Mouse (Mus musculus) MEL (cell line): ENCODE data around the gene Spi1. TPM values are rescaled to one million over a fixed set of nuclear protein-coding genes. Genes with fewer than 3 reads are reported as not detected.

ENCODE experiments used
- DNase-seq: peaks from one replicate; pipeline ENCODE4 v3.0.0; 2011; ENCODE audit warnings: low read depth, low spot score
- H3K27ac ChIP-seq: 2 replicates; pipeline ENCODE4 v1.5.1; 2012; ENCODE audit warnings: low read depth, mild to moderate bottlenecking, control low read depth, low read length, moderate library complexity; ENCODE audit not compliant: control insufficient read depth
- H3K27me3 ChIP-seq, 2 experiments: fragments of 150-350 bp in 1 of 2; sonication (generic) in 1 of 2; 2 replicates each; pipeline ENCODE4 v1.6.1; 2012; ENCODE audit warnings: low read length in 2 of 2, mild to moderate bottlenecking in 2 of 2, improper control_type of control experiment in 1 of 2, moderate library complexity in 1 of 2; ENCODE audit not compliant: insufficient read depth in 2 of 2, control insufficient read depth in 1 of 2
- H3K36me3 ChIP-seq, 2 experiments: 2 replicates each; pipeline ENCODE4 v1.6.1; 2012 to 2014; ENCODE audit warnings: low read length in 2 of 2, improper control_type of control experiment in 1 of 2, inconsistent platforms in 1 of 2, mild to moderate bottlenecking in 1 of 2; ENCODE audit not compliant: insufficient read depth in 2 of 2, control insufficient read depth in 1 of 2
- H3K4me1 ChIP-seq, 2 experiments: fragments of 150-350 bp in 1 of 2; sonication (generic) in 1 of 2; 2 replicates each; pipeline ENCODE4 v1.6.1; 2012; ENCODE audit warnings: low read length in 2 of 2, improper control_type of control experiment in 1 of 2, mild to moderate bottlenecking in 1 of 2; ENCODE audit not compliant: insufficient read depth in 2 of 2, control insufficient read depth in 1 of 2
- H3K4me3 ChIP-seq, 2 experiments: fragments of 150-350 bp in 1 of 2; sonication (generic) in 1 of 2; 2 replicates each; pipeline ENCODE4 v1.5.1; 2012; ENCODE audit warnings: low read depth in 2 of 2, low read length in 2 of 2, mild to moderate bottlenecking in 2 of 2, moderate library complexity in 2 of 2, control low read depth in 1 of 2, improper control_type of control experiment in 1 of 2; ENCODE audit not compliant: control insufficient read depth in 1 of 2, insufficient read depth in 1 of 2
- H3K79me2 ChIP-seq: 2 replicates; pipeline ENCODE4 v1.6.1; 2012; ENCODE audit warnings: mild to moderate bottlenecking, low read length, moderate library complexity; ENCODE audit not compliant: control insufficient read depth, poor library complexity, insufficient read depth
- H3K9ac ChIP-seq: 2 replicates; pipeline ENCODE4 v1.6.1; 2012; ENCODE audit warnings: low read depth, mild to moderate bottlenecking, control low read depth, low read length, moderate library complexity; ENCODE audit not compliant: control insufficient read depth, poor library complexity, severe bottlenecking
- H3K9me3 ChIP-seq: fragments of 150-350 bp; sonication (generic); replicated peaks from 2 replicates; pipeline ENCODE4 v1.6.1; 2012; ENCODE audit warnings: mild to moderate bottlenecking, low read length, improper control_type of control experiment, moderate library complexity; ENCODE audit not compliant: insufficient read depth
- BHLHE40 ChIP-seq: IDR thresholded peaks from 2 replicates; pipeline ENCODE4 v1.6.1; 2012; ENCODE audit warnings: low read depth, mild to moderate bottlenecking, inconsistent platforms, low read length, improper control_type of control experiment, borderline replicate concordance
- CTCF ChIP-seq, 3 experiments: IDR thresholded peaks in 2 of 3; conservative IDR thresholded peaks in 1 of 3; 2 replicates each; pipeline ENCODE4 v1.5.1; 2011 to 2012; ENCODE audit warnings: low read length in 3 of 3, low read depth in 2 of 3, mild to moderate bottlenecking in 2 of 3, improper control_type of control experiment in 1 of 3, inconsistent platforms in 1 of 3, mixed read lengths in 1 of 3, moderate library complexity in 1 of 3; ENCODE audit not compliant: control insufficient read depth in 1 of 3, insufficient read depth in 1 of 3, poor library complexity in 1 of 3, severe bottlenecking in 1 of 3
- E2F4 ChIP-seq: IDR thresholded peaks from 2 replicates; pipeline ENCODE4 v1.6.1; 2011; ENCODE audit warnings: low read depth, low read length, improper control_type of control experiment, borderline replicate concordance
- ELF1 ChIP-seq: IDR thresholded peaks from 2 replicates; pipeline ENCODE4 v1.6.1; 2014; ENCODE audit warnings: low read depth, mild to moderate bottlenecking, inconsistent platforms, low read length, improper control_type of control experiment, moderate library complexity
- ETS1 ChIP-seq: IDR thresholded peaks from 2 replicates; pipeline ENCODE4 v1.6.1; 2012; ENCODE audit warnings: low read depth, mild to moderate bottlenecking, inconsistent platforms, low read length, improper control_type of control experiment, moderate library complexity
- GABPA ChIP-seq: IDR thresholded peaks from 2 replicates; pipeline ENCODE4 v1.6.1; 2012; ENCODE audit warnings: low read depth, mild to moderate bottlenecking, inconsistent platforms, low read length, improper control_type of control experiment, moderate library complexity
- JUND ChIP-seq: IDR thresholded peaks from 2 replicates; pipeline ENCODE4 v1.6.1; 2011; ENCODE audit warnings: low read depth, mild to moderate bottlenecking, improper control_type of control experiment, low read length
- KAT2A ChIP-seq: conservative IDR thresholded peaks from 2 replicates; pipeline ENCODE4 v1.6.1; 2012; ENCODE audit warnings: low read depth, low read length, improper control_type of control experiment, inconsistent platforms
- MAFK ChIP-seq: IDR thresholded peaks from 2 replicates; pipeline ENCODE4 v1.6.1; 2011; ENCODE audit warnings: low read depth, mild to moderate bottlenecking, low read length, improper control_type of control experiment, borderline replicate concordance
- MAZ ChIP-seq: IDR thresholded peaks from 2 replicates; pipeline ENCODE4 v1.6.1; 2012; ENCODE audit warnings: low read depth, mild to moderate bottlenecking, inconsistent platforms, low read length, improper control_type of control experiment
- MXI1 ChIP-seq: IDR thresholded peaks from 2 replicates; pipeline ENCODE4 v1.6.1; 2011; ENCODE audit warnings: mild to moderate bottlenecking, low read depth, low read length, improper control_type of control experiment
- MYB ChIP-seq: IDR thresholded peaks from 2 replicates; pipeline ENCODE4 v1.6.1; 2011; ENCODE audit warnings: mild to moderate bottlenecking, low read depth, low read length, improper control_type of control experiment
- MYC ChIP-seq: IDR thresholded peaks from 2 replicates; pipeline ENCODE4 v1.6.1; 2011; ENCODE audit warnings: low read depth, mild to moderate bottlenecking, low read length, improper control_type of control experiment, moderate library complexity
- NELFE ChIP-seq: IDR thresholded peaks from 2 replicates; pipeline ENCODE4 v1.6.1; 2011; ENCODE audit warnings: low read depth, low read length, improper control_type of control experiment
- POLR2AphosphoS5 ChIP-seq: IDR thresholded peaks from 2 replicates; pipeline ENCODE4 v1.6.1; 2012; ENCODE audit warnings: low read depth, borderline replicate concordance, mild to moderate bottlenecking, inconsistent platforms, low read length, moderate library complexity, mixed read lengths
- RCOR1 ChIP-seq: IDR thresholded peaks from 2 replicates; pipeline ENCODE4 v1.6.1; 2012; ENCODE audit warnings: low read depth, mild to moderate bottlenecking, inconsistent platforms, low read length, improper control_type of control experiment
- TCF12 ChIP-seq: IDR thresholded peaks from 2 replicates; pipeline ENCODE4 v1.6.1; 2014; ENCODE audit warnings: low read depth, mild to moderate bottlenecking, inconsistent platforms, low read length, improper control_type of control experiment, moderate library complexity
- USF1 ChIP-seq: IDR thresholded peaks from 2 replicates; pipeline ENCODE4 v1.6.1; 2014; ENCODE audit warnings: low read depth, mild to moderate bottlenecking, inconsistent platforms, low read length, improper control_type of control experiment, moderate library complexity
- USF2 ChIP-seq, 2 experiments: IDR thresholded peaks; 2 replicates each; pipeline ENCODE4 v1.6.1; 2011 to 2012; ENCODE audit warnings: improper control_type of control experiment in 2 of 2, low read length in 2 of 2, borderline replicate concordance in 1 of 2, inconsistent platforms in 1 of 2, low read depth in 1 of 2, mild to moderate bottlenecking in 1 of 2; ENCODE audit not compliant: insufficient read depth in 1 of 2
- ZMIZ1 ChIP-seq: IDR thresholded peaks from 2 replicates; pipeline ENCODE4 v1.6.1; 2012; ENCODE audit warnings: low read depth, mild to moderate bottlenecking, inconsistent platforms, low read length, improper control_type of control experiment, moderate library complexity
- polyA plus RNA-seq, 2 experiments: library from polyadenylated mRNA; stranded (reverse) in 1 of 2; unstranded in 1 of 2; fragments of >175 nt in 1 of 2; fragments of >200 nt in 1 of 2; gene quantifications; 2 replicates each; pipeline versions ENCODE4 v1.2.1 to v1.2.4; 2012; ENCODE audit warnings: low replicate concordance in 2 of 2, low read depth in 1 of 2; ENCODE audit not compliant: insufficient read length in 2 of 2, insufficient read depth in 1 of 2, missing spikeins in 1 of 2
- total RNA-seq: library from RNA; depleted of rRNA; stranded (reverse); fragments of 300-350 nt; gene quantifications from 2 replicates; pipeline ENCODE4 v1.2.3, GENCODE M21; 2012

The Spi1 gene
- total and polyA plus RNA-seq, 3 experiments: 95.9 to 142 (median 129) TPM

- TF ChIP-seq NELFE: no peak
- TF ChIP-seq MAZ: no peak
- no peak for TF ChIP-seq JUND
- no peak for TF ChIP-seq ELF1
- no peak for TF ChIP-seq MYC
- no peak for TF ChIP-seq CTCF (IDR thresholded peaks at IDR 0.05 in 2 of 3, conservative IDR thresholded peaks at IDR 0.05 in 1 of 3; ENCODE audit: control insufficient read depth in 1 of 3, insufficient read depth in 1 of 3, low read depth in 2 of 3, low read length in 3 of 3, poor library complexity in 1 of 3, severe bottlenecking in 1 of 3)
- TF ChIP-seq USF1: no peak
- no peak for TF ChIP-seq USF2 (IDR thresholded peaks at IDR 0.05; ENCODE audit: borderline replicate concordance in 1 of 2, insufficient read depth in 1 of 2, low read depth in 1 of 2, low read length in 2 of 2)
- no peak for TF ChIP-seq TCF12
- no peak for TF ChIP-seq ETS1
- TF ChIP-seq MXI1: no peak
- TF ChIP-seq RCOR1: no peak
- no peak for TF ChIP-seq MYB
- no peak for TF ChIP-seq GABPA
- TF ChIP-seq E2F4: no peak
- TF ChIP-seq MAFK: no peak
- TF ChIP-seq ZMIZ1: no peak
- TF ChIP-seq KAT2A: no peak
- Histone ChIP-seq H3K4me3 (peak overlapping the region; percentile 52 to 62), H3K9ac (peak overlapping the region; percentile 62), H3K9me3 (no peaks in the 10 kb centered on the region), H3K36me3 (peaks cover 0 to 10% of the 10 kb centered on the region in 2 experiments; a peak in 2 of 4 replicates), H3K27ac (no peak overlapping the region), H3K79me2 (no peaks in the 10 kb centered on the region), H3K27me3 (no peaks in the 10 kb centered on the region), H3K4me1 (peaks cover 5 to 13% of the 10 kb centered on the region in 2 experiments)
- DNase-seq: no peak
Measured at GRCm38 (mm10) chr2:91079026-91079384, 3.2 kb upstream of the Spi1 start.

- Histone ChIP-seq H3K4me1 (peaks cover 5 to 16% of the 10 kb centered on the region in 2 experiments), H3K27ac (no peak overlapping the region), H3K4me3 (no peak overlapping the region), H3K36me3 (peaks cover 0 to 10% of the 10 kb centered on the region in 2 experiments; a peak in 2 of 4 replicates), H3K79me2 (no peaks in the 10 kb centered on the region), H3K27me3 (no peaks in the 10 kb centered on the region), H3K9ac (no peak overlapping the region), H3K9me3 (no peaks in the 10 kb centered on the region)
- no peak for DNase-seq
- TF ChIP-seq BHLHE40 (no peak), POLR2AphosphoS5 (peak; percentile 84; the same call in 1 of the 2 replicates)
Measured at GRCm38 (mm10) chr2:91080784-91081513, 1.2 kb upstream of the Spi1 start.
